Mouse (Mus musculus) hindbrain, embryonic 11.5 days (tissue): ENCODE measurements around the gene Ubap2l. TPM values are rescaled to one million over a fixed set of nuclear protein-coding genes. Genes with fewer than 3 reads are reported as not detected.

Experiments
- ATAC-seq: fragments of 200-750 bp; cut with Nextera tagmentation; 2 replicates; pipeline ENCODE4 v1.8.0; 2017; ENCODE audit warnings: mild to moderate bottlenecking, moderate TSS enrichment, moderate library complexity; ENCODE audit not compliant: low FRiP score
- DNase-seq: peaks from one replicate; pipeline ENCODE4 v3.0.0-alpha.2; 2015; ENCODE audit warnings: low spot score
- H3K27ac ChIP-seq: fragments of 300-500 bp; sonication (generic); 2 replicates; pipeline ENCODE4 v1.5.1; 2014; ENCODE audit warnings: mild to moderate bottlenecking, low read depth, low read length
- H3K27me3 ChIP-seq: fragments of 300-500 bp; sonication (generic); 2 replicates; pipeline ENCODE4 v1.6.1; 2014; ENCODE audit warnings: mild to moderate bottlenecking, low read length, moderate library complexity, mixed read lengths; ENCODE audit not compliant: control insufficient read depth, insufficient read depth
- H3K36me3 ChIP-seq: fragments of 300-500 bp; sonication (generic); 2 replicates; pipeline ENCODE4 v1.6.1; 2014; ENCODE audit warnings: mild to moderate bottlenecking, low read length, moderate library complexity, mixed read lengths; ENCODE audit not compliant: control insufficient read depth, insufficient read depth
- H3K4me1 ChIP-seq: fragments of 300-500 bp; sonication (generic); replicated peaks from 2 replicates; pipeline ENCODE4 v1.6.1; 2014; ENCODE audit warnings: low read length, mixed read lengths; ENCODE audit not compliant: control insufficient read depth, insufficient read depth
- H3K4me2 ChIP-seq: fragments of 300-500 bp; sonication (generic); replicated peaks from 2 replicates; pipeline ENCODE4 v1.6.1; 2014; ENCODE audit warnings: mild to moderate bottlenecking, low read depth, low read length
- H3K4me3 ChIP-seq: fragments of 300-500 bp; sonication (generic); 2 replicates; pipeline ENCODE4 v1.5.1; 2014; ENCODE audit warnings: low read depth, low read length
- H3K9ac ChIP-seq: fragments of 300-500 bp; sonication (generic); 2 replicates; pipeline ENCODE4 v1.6.1; 2014; ENCODE audit warnings: low read depth, low read length
- H3K9me3 ChIP-seq: fragments of 300-500 bp; sonication (generic); 2 replicates; pipeline ENCODE4 v1.6.1; 2016; ENCODE audit warnings: low read length; ENCODE audit not compliant: control insufficient read depth
- WGBS: fragments of 180-500 bp; shearing (Covaris S2); extraction: QIAGEN DNeasy Blood & Tissue Kit; methylation state at CpG from one replicate; pipeline ENCODE4 v1.1.7; 2014; 5-methylcytosine and 5-hydroxymethylcytosine counted together
- polyA plus RNA-seq: library from polyadenylated mRNA; unstranded; fragments of >200 nt; fragmentation: Nextera tagmentation; extraction: Ambion mirVana; gene quantifications from 2 replicates; pipeline ENCODE4 v1.2.1, GENCODE M21; 2014

The Ubap2l gene
- polyA plus RNA-seq, 1 experiment from 2014 or later = 230 TPM

- H3K9ac ChIP-seq = no peak overlapping the region
- H3K27ac ChIP-seq = no peak overlapping the region
- no peaks in the 10 kb centered on the region for H3K27me3 ChIP-seq
- no peak overlapping the region for H3K4me2 ChIP-seq
- DNase-seq (no peak), ATAC-seq (no peak)
- WGBS = 85% methylated on average over 4 of the region's 4 CpGs
- H3K4me3 ChIP-seq = no peak overlapping the region
- no peaks in the 10 kb centered on the region for H3K9me3 ChIP-seq
- peaks cover 2% of the 10 kb centered on the region; the same call in 1 of the 2 replicates for H3K4me1 ChIP-seq
- H3K36me3 ChIP-seq = peaks cover 6% of the 10 kb centered on the region; the same call in 1 of the 2 replicates
Observed at GRCm38 (mm10) chr3:90084790-90085189, 32.4 kb upstream of the Ubap2l start.

GRCm38 (mm10) chr3:90083698-90084324 lies 31.4 kb upstream of the Ubap2l start:
- Histone ChIP-seq H3K36me3 (peaks cover 4% of the 10 kb centered on the region; the same call in 1 of the 2 replicates), H3K4me3 (no peak overlapping the region), H3K27ac (no peak overlapping the region), H3K9ac (no peak overlapping the region), H3K4me2 (no peak overlapping the region), H3K27me3 (no peaks in the 10 kb centered on the region), H3K4me1 (peaks cover 2% of the 10 kb centered on the region; the same call in 1 of the 2 replicates), H3K9me3 (no peaks in the 10 kb centered on the region)
- DNase-seq (no peak), ATAC-seq (no peak)
- 38% methylated on average over 3 of the region's 3 CpGs for WGBS

GRCm38 (mm10) chr3:90083034-90083433 lies 30.6 kb upstream of the Ubap2l start:
- no peak overlapping the region for H3K4me3 ChIP-seq
- DNase-seq (no peak), ATAC-seq (no peak)
- no peak overlapping the region for H3K4me2 ChIP-seq
- H3K4me1 ChIP-seq = peaks cover 2% of the 10 kb centered on the region; the same call in 1 of the 2 replicates
- no peaks in the 10 kb centered on the region for H3K9me3 ChIP-seq
- peak overlapping the region; percentile 25; the same call in 1 of the 2 replicates for H3K9ac ChIP-seq
- H3K27ac ChIP-seq = no peak overlapping the region
- WGBS = 71% methylated on average over 5 of the region's 5 CpGs
- no peaks in the 10 kb centered on the region for H3K27me3 ChIP-seq
- H3K36me3 ChIP-seq = no peaks in the 10 kb centered on the region; the same call in 1 of the 2 replicates

- Histone ChIP-seq H3K4me3 (0 out of 2 replicates have a peak overlapping the region, but pooled peaks have one; percentile 83), H3K36me3 (no peaks in the 10 kb centered on the region; the same call in 1 of the 2 replicates), H3K27ac (no peak overlapping the region), H3K4me2 (peak overlapping the region; percentile 27; the same call in 1 of the 2 replicates), H3K9ac (0 out of 2 replicates have a peak overlapping the region, but pooled peaks have one; percentile 1), H3K27me3 (no peaks in the 10 kb centered on the region), H3K4me1 (peaks cover 2% of the 10 kb centered on the region; the same call in 1 of the 2 replicates), H3K9me3 (no peaks in the 10 kb centered on the region)
- WGBS = 76% methylated on average over 5 of the region's 5 CpGs
- ATAC-seq = no peak
- no peak for DNase-seq
Observed at GRCm38 (mm10) chr3:90081365-90082240, 29.2 kb upstream of the Ubap2l start.

- H3K9me3 ChIP-seq = no peaks in the 10 kb centered on the region
- WGBS = 0% methylated on average over 6 of the region's 6 CpGs
- peak overlapping the region; percentile 82 for H3K4me2 ChIP-seq
- no peaks in the 10 kb centered on the region for H3K36me3 ChIP-seq
- peak overlapping the region; percentile 83 for H3K4me3 ChIP-seq
- DNase-seq = no peak
- H3K27me3 ChIP-seq = no peaks in the 10 kb centered on the region
- H3K4me1 ChIP-seq = peaks cover 2% of the 10 kb centered on the region; the same call in 1 of the 2 replicates
- peak overlapping the region; percentile 85 for H3K9ac ChIP-seq
- H3K27ac ChIP-seq = peak overlapping the region; percentile 90
- no peak for ATAC-seq
Observed at GRCm38 (mm10) chr3:90080498-90080863, 28.1 kb upstream of the Ubap2l start.

GRCm38 (mm10) chr3:90079763-90080497 lies 27.5 kb upstream of the Ubap2l start:
- H3K36me3 ChIP-seq = no peaks in the 10 kb centered on the region
- WGBS = under 1% methylated on average over 45 of the region's 53 CpGs
- no peaks in the 10 kb centered on the region for H3K9me3 ChIP-seq
- H3K4me1 ChIP-seq = peaks cover 2% of the 10 kb centered on the region; the same call in 1 of the 2 replicates
- ATAC-seq = peak; percentile 73
- H3K27me3 ChIP-seq = no peaks in the 10 kb centered on the region
- peak overlapping the region; percentile 85 for H3K9ac ChIP-seq
- peak overlapping the region; percentile 83 for H3K4me3 ChIP-seq
- peak overlapping the region; percentile 90 for H3K27ac ChIP-seq
- H3K4me2 ChIP-seq = peak overlapping the region; percentile 82
- peak; percentile 69 for DNase-seq

GRCm38 (mm10) chr3:90079133-90079762 lies 26.8 kb upstream of the Ubap2l start:
- Histone ChIP-seq H3K9me3 (no peaks in the 10 kb centered on the region), H3K9ac (peak overlapping the region; percentile 85), H3K27me3 (no peaks in the 10 kb centered on the region), H3K4me1 (peaks cover 2% of the 10 kb centered on the region; the same call in 1 of the 2 replicates), H3K4me2 (peak overlapping the region; percentile 82), H3K36me3 (no peaks in the 10 kb centered on the region), H3K4me3 (peak overlapping the region; percentile 83), H3K27ac (peak overlapping the region; percentile 90)
- ATAC-seq (peak; percentile 97), DNase-seq (peak; percentile 95)
- under 1% methylated on average over 33 of the region's 33 CpGs for WGBS

GRCm38 (mm10) chr3:90078224-90078623 lies 25.8 kb upstream of the Ubap2l start:
- Histone ChIP-seq H3K27me3 (no peaks in the 10 kb centered on the region), H3K9ac (no peak overlapping the region), H3K9me3 (no peaks in the 10 kb centered on the region), H3K4me3 (no peak overlapping the region), H3K27ac (no peak overlapping the region), H3K4me1 (no peaks in the 10 kb centered on the region; the same call in 1 of the 2 replicates), H3K36me3 (no peaks in the 10 kb centered on the region), H3K4me2 (no peak overlapping the region)
- ATAC-seq (no peak), DNase-seq (no peak)
- 58% methylated on average over 5 of the region's 5 CpGs for WGBS
